Mouse (Mus musculus) right cerebral cortex, postnatal 14 days (tissue): ENCODE results near the gene Folr1.

Experiments
- DNase-seq: peaks from one replicate; pipeline ENCODE4 v3.0.0; 2022

Folr1 gene

DNA sequence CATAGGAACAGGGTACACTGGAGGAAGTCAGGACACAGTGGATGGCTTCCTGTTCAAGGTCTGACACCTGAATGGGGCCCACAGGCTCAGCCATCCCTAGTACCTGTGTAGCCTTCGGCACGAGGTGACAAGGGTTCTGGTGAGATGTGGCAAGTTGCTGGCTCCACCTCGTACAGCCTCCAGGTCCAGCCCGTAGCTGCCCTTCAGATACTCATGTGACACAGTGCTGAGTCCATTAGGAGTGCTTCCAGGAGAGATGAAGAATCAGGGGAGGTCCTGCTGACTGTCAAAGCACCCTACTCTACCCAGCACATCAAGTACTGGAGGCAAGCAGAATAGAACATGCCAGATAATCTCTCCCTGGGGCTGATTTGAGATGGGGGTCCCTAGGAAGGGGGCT is 38.2 kb downstream of the Folr1 start:
- DNase-seq: no peak

DNA sequence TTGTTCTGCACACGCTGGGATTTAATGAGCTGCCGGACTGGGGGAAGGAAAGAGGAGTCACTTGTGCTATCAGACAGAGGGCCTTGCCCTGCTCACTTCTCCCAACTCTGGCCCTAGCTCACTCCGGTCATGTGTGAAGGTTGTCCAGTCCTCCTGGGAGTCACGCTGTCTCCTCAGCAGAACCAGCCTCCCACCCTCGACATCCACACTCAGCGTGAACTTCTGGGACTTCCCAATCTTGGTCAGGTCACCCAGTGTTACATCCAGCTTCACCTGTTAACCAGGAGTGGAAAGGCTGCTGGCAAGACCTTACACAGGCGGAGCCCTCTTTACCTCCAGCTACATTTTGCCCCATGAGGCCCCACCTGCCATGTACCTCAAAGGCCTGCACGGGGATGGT is 39.2 kb downstream of the Folr1 start:
- no peak for DNase-seq

DNA sequence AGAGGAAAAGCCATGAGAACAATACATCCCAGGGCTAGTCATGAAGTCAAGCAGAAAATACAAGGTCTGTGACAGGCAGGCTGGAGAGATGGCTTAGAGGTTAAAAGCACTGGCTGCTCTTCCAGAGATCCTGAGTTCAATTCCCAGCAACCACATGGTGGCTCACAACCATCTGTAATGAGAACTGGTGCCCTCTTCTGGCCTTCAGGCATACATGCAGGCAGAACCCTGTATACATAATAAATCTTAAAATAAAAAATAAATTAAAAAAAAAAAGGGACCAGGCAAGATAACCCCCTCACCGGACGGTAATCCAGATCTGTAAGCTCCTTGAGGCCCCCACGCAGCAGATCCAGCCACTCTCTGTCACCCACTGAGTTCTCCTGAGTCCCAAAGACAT is 40.2 kb downstream of the Folr1 start:
- no peak for DNase-seq

DNA sequence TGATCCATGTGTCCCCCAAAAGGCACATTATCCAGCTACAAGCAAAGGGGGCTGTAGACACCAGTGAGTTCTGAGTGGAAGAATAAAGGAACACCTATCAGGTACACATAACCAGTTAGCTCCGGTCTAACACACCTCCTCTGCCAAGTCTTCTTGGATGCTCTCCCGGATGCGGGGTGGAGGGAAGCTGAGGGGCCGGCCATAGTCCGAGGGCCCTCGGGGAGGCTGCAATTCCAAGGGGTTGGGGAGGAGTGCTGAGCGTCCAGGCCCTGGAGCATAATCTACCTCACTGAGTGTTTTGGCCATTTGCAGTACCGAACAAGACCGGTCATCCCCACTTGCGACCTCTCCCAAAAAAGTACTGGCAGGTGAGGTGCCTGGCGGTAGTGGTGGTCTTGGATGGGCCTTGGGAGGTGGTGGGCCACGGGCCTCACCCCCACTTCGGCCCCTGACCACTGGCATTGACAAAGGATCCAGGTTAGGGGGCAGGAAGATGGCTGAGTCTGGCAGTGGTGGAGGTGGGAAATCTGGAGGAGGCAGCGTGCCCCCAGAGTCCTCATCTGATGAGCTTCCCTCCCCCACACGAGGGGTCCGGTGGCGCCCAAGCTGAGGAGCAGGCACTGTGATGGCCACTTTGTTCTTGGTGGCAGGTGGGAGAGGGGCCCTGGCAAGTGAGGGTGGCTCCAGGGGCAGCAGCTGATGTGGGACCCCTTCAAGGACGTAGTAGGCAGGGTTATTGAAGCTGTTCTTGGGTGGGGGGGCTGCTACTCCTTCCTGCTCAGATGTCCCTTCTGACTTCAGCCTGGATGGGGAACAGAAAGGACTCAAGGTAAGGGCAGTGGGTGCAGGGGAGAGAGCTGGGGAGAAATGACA is 46.6 kb downstream of the Folr1 start:
- DNase-seq: no peak

DNA sequence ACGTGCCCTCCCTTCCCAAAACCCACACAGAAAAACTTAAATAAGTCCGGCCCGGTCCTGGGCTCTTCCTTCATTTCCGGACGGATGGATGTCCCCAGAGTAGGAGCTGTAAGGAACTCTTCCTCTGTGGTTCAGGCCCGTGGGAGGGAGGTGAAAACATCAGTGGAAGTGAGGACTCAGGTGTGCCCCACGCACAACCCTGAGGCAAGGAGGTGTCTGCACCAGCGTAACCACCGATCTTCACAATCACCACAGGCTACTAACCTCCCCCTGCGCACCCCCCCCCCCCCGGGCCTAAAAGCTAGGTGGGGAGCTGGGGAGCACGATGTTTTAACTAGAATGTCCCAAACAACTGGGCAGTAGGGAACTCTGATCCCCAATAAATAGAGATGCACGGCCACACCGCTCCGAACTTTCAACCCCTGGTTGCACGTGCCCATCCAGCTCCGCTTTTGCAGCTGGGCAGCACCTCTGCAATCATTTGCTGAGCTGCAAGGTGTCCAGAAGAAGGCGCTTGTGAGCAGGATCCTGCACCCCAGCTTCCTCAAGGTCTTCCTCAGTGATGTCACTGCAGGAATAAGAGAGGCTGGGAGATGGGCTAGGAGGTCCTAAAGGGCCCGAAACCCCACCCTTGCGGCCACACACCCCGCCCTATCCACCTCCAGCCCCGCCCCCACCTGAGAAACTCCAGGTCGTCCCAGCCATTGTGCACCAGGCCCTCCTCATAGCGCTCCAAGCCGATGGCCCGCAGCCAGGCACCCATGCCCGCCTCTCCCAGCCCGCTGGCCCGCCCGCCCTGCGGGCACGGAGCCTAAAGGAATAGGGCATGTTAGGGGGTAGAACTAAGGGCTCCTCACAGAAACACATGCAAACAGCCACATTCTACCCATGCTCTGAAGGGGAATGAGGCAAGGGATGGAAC is 47.5 kb downstream of the Folr1 start:
- DNase-seq: no peak

DNA sequence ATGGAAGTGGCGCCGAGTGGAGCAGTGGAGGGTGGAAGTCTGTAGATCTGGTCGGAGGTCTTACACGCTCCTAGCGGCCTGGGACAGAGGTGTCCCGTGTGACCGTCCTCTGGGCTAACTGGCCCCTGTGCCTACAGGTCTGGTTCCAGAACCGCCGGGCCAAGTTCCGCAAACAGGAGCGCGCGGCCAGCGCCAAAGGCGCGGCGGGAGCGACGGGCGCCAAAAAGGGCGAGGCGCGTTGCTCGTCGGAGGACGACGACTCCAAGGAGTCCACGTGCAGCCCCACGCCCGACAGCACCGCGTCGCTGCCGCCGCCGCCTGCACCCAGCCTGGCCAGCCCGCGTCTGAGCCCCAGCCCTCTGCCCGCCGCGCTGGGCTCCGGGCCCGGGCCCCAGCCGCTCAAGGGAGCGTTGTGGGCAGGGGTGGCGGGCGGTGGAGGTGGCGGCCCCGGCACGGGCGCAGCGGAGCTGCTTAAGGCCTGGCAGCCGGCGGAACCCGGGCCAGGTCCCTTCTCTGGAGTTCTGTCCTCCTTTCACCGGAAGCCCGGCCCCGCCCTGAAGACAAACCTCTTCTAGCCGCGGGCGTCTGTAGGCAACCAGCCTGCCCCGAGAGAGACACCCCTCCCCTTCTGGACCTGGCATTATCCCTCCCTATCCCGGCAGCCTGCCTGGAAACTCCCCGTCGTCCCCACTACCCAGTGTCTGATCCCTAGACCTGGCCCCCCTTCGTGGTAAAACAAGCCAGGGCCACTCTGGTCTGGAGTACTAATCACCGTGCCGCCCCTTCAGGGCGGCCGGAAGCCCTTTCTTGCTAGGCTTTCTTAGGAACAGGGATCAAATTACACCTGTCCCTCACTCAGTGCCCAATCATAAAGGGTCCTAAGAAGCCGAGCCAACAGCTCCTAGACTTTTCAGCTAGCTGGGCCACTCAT is 48.8 kb downstream of the Folr1 start:
- no peak for DNase-seq

DNA sequence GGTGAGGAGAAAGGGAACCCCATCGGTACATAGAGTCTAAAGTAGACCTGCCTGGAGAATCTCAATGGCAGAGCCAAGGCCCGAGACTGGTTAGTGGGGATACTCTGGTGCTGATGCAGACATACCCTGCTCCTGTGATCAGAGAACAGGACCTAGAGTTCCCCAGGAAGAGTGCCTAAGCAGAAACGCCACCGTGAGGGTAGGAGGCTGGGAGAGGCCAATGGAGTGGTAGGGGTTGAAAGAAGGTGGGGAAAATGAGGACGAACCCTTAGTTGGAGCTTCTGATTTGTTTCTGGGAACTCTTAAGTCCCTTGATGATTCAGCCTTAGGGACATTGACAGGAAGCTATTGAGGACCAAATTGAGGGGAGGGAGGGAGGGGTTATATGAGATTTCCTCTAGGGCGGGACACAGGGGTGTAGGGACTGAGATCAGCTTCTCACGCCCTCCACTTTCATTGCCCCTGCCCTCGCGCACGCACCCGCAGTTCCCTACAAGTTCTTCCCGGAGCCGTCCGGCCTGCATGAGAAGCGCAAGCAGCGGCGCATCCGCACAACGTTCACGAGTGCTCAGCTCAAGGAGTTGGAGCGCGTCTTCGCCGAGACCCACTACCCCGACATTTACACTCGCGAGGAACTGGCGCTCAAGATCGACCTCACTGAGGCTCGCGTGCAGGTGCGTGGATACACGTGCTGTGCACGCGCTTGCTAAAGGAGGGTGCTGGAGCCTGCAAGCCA is 50.1 kb downstream of the Folr1 start:
- no peak for DNase-seq

DNA sequence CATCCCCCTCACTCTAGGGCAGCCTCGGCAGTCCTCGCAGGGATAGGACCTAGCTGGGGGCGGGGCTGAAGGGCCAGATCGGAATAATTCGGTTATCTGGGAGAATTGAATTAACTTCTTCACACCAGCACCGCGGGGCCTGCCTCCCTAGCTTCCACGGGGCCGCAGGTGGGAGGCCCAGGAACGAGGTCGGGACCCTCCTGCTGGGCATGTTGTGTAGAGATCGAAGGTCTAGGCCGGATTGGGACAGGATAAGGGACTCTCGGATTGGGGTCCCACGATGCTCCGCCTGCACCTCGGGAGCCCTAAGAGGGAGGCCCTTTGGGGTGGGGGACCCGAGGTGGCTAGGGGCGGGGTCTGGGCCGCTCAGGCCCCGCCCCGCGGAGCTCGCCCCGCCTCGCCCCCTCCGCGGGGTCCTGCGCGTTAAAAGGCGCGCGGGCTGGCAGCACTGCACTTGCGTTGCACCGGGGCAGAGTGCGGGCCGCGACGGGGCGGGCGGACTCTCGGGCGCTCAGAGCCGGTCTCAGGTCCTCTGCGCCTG is 52.7 kb downstream of the Folr1 start, which contains the start of gene Phox2a:
Gene Phox2a, plus strand, starts transcription at position 453 of the 541 bp plus-strand sequence.
- DNase-seq: no peak
